Mouse (Mus musculus): Measurements from ENCODE around the gene A2ml1. TPM values are rescaled to one million over a fixed set of nuclear protein-coding genes. Genes with fewer than 3 reads are reported as not detected.
"Not testable (repeated sequence)": the region's sequence is repeated elsewhere in the genome, so short reads cannot be mapped to it uniquely, and the experiment has no call there.

The A2ml1 gene
- 20.5 and 25.0 TPM in 2 replicates for polyA plus RNA-seq (2015; fragmentation: Nextera tagmentation; extraction: Ambion mirVana)

- H3K4me3 ChIP-seq (replicated peaks), result no peak within 1 kb of the TSS
- H3K4me1 ChIP-seq (replicated peaks), result peaks cover 3% of the 10 kb centered on the region; the same call in 1 of the 2 replicates
- ATAC-seq (ENCODE audit: insufficient read depth), result no peak
- 50% methylated on average over 11 of the region's 11 CpGs for WGBS (ENCODE audit: insufficient replicate concordance)
- no peak within 1 kb of the TSS for H3K4me2 ChIP-seq
- H3K27ac ChIP-seq (replicated peaks), result no peak within 1 kb of the TSS
- no peak within 1 kb of the TSS for H3K9ac ChIP-seq
- H3K27me3 ChIP-seq, result no peaks in the 10 kb centered on the region
- H3K9me3 ChIP-seq (replicated peaks), result no peaks in the 10 kb centered on the region
- H3K36me3 ChIP-seq (replicated peaks), result no peaks in the 10 kb centered on the region
Measured at GRCm38 (mm10) chr6:128581508-128581907, at the start of gene A2ml1. TSS of gene A2ml1 (minus strand) at chr6:128581608.

- 38% methylated on average over 13 of the region's 13 CpGs for WGBS (ENCODE audit: insufficient replicate concordance)
- H3K4me2 ChIP-seq; H3K9me3 ChIP-seq (replicated peaks); H3K4me3 ChIP-seq (replicated peaks); H3K4me1 ChIP-seq (replicated peaks); H3K36me3 ChIP-seq (replicated peaks); H3K9ac ChIP-seq; H3K27me3 ChIP-seq: not testable (repeated sequence)
- ATAC-seq (ENCODE audit: insufficient read depth), result peak; percentile 40; the same call in 1 of the 2 replicates
- peak overlapping the region; percentile 51; the same call in 1 of the 2 replicates for H3K27ac ChIP-seq (replicated peaks)
Measured at GRCm38 (mm10) chr6:128629771-128630739, 48.6 kb upstream of the A2ml1 start.

- H3K27ac ChIP-seq (replicated peaks); H3K9me3 ChIP-seq (replicated peaks); H3K27me3 ChIP-seq; ATAC-seq (ENCODE audit: insufficient read depth); H3K4me3 ChIP-seq (replicated peaks); H3K4me2 ChIP-seq; H3K4me1 ChIP-seq (replicated peaks); H3K9ac ChIP-seq; H3K36me3 ChIP-seq (replicated peaks): not testable (repeated sequence)
- 73% methylated on average over 6 of the region's 6 CpGs for WGBS (ENCODE audit: insufficient replicate concordance)
Measured at GRCm38 (mm10) chr6:128625246-128625645, 43.8 kb upstream of the A2ml1 start.

GRCm38 (mm10) chr6:128624425-128624824 is 43.0 kb upstream of the A2ml1 start:
- Histone ChIP-seq H3K27me3 (no peaks in the 10 kb centered on the region), H3K4me3 (replicated peaks) (no peak overlapping the region), H3K4me1 (replicated peaks) (no peaks in the 10 kb centered on the region), H3K36me3 (replicated peaks) (no peaks in the 10 kb centered on the region), H3K9ac (no peak overlapping the region), H3K4me2 (no peak overlapping the region), H3K27ac (replicated peaks) (no peak overlapping the region), H3K9me3 (replicated peaks) (no peaks in the 10 kb centered on the region)
- whole genome bisulfite sequencing (ENCODE audit: insufficient replicate concordance), result 45% methylated on average over 4 of the region's 4 CpGs
- ATAC-seq (ENCODE audit: insufficient read depth), result no peak

- not testable (repeated sequence) for H3K9me3 ChIP-seq (replicated peaks); H3K4me2 ChIP-seq; ATAC-seq (ENCODE audit: insufficient read depth); H3K4me3 ChIP-seq (replicated peaks); H3K27ac ChIP-seq (replicated peaks); H3K36me3 ChIP-seq (replicated peaks); H3K9ac ChIP-seq; H3K27me3 ChIP-seq; H3K4me1 ChIP-seq (replicated peaks)
- 79% methylated on average over 5 of the region's 5 CpGs for WGBS (ENCODE audit: insufficient replicate concordance)
Measured at GRCm38 (mm10) chr6:128623433-128623832, 42.0 kb upstream of the A2ml1 start, which contains the start of gene Klrb1a. TSS of gene Klrb1a (minus strand) at chr6:128623533.

GRCm38 (mm10) chr6:128622733-128623132 is 41.3 kb upstream of the A2ml1 start:
- no peaks in the 10 kb centered on the region for H3K27me3 ChIP-seq
- H3K36me3 ChIP-seq (replicated peaks), result no peaks in the 10 kb centered on the region
- H3K4me3 ChIP-seq (replicated peaks), result no peak overlapping the region
- H3K27ac ChIP-seq (replicated peaks), result no peak overlapping the region
- H3K4me2 ChIP-seq, result no peak overlapping the region
- no peak overlapping the region for H3K9ac ChIP-seq
- WGBS (ENCODE audit: insufficient replicate concordance), result 39% methylated on average over 2 of the region's 2 CpGs
- H3K4me1 ChIP-seq (replicated peaks), result no peaks in the 10 kb centered on the region
- H3K9me3 ChIP-seq (replicated peaks), result no peaks in the 10 kb centered on the region
- no peak for ATAC-seq (ENCODE audit: insufficient read depth)

GRCm38 (mm10) chr6:128606350-128606749 is 24.9 kb upstream of the A2ml1 start:
- ATAC-seq (ENCODE audit: insufficient read depth), result no peak
- 60% methylated on average over 9 of the region's 9 CpGs for WGBS (ENCODE audit: insufficient replicate concordance)

GRCm38 (mm10) chr6:128604512-128604911 is 23.1 kb upstream of the A2ml1 start:
- no peaks in the 10 kb centered on the region for H3K9me3 ChIP-seq (replicated peaks)
- no peak overlapping the region for H3K4me2 ChIP-seq
- H3K4me3 ChIP-seq (replicated peaks), result no peak overlapping the region
- 16% methylated on average over 5 of the region's 5 CpGs for WGBS (ENCODE audit: insufficient replicate concordance)
- no peaks in the 10 kb centered on the region for H3K27me3 ChIP-seq
- H3K27ac ChIP-seq (replicated peaks), result no peak overlapping the region
- H3K9ac ChIP-seq, result no peak overlapping the region
- no peaks in the 10 kb centered on the region for H3K4me1 ChIP-seq (replicated peaks)
- no peaks in the 10 kb centered on the region for H3K36me3 ChIP-seq (replicated peaks)
- no peak for ATAC-seq (ENCODE audit: insufficient read depth)

More at GRCm38 (mm10) chr6:128606350-128606749, 24.9 kb upstream of the A2ml1 start:
- Histone ChIP-seq H3K9me3 (replicated peaks) (no peaks in the 10 kb centered on the region), H3K36me3 (replicated peaks) (no peaks in the 10 kb centered on the region), H3K4me2 (no peak overlapping the region), H3K9ac (no peak overlapping the region), H3K27ac (replicated peaks) (no peak overlapping the region), H3K4me3 (replicated peaks) (no peak overlapping the region), H3K27me3 (no peaks in the 10 kb centered on the region), H3K4me1 (replicated peaks) (no peaks in the 10 kb centered on the region)

- no peaks in the 10 kb centered on the region for H3K27me3 ChIP-seq
- no peaks in the 10 kb centered on the region for H3K9me3 ChIP-seq (replicated peaks)
- no peak overlapping the region for H3K27ac ChIP-seq (replicated peaks)
- WGBS (ENCODE audit: insufficient replicate concordance), result 48% methylated on average over 10 of the region's 10 CpGs
- no peak overlapping the region for H3K9ac ChIP-seq
- no peak for ATAC-seq (ENCODE audit: insufficient read depth)
- H3K4me1 ChIP-seq (replicated peaks), result no peaks in the 10 kb centered on the region
- H3K4me3 ChIP-seq (replicated peaks), result no peak overlapping the region
- H3K36me3 ChIP-seq (replicated peaks), result no peaks in the 10 kb centered on the region
- no peak overlapping the region for H3K4me2 ChIP-seq
Measured at GRCm38 (mm10) chr6:128602463-128603201, 21.2 kb upstream of the A2ml1 start.

GRCm38 (mm10) chr6:128602026-128602425 is 20.6 kb upstream of the A2ml1 start:
- Histone ChIP-seq H3K9me3 (replicated peaks) (no peaks in the 10 kb centered on the region), H3K27ac (replicated peaks) (no peak overlapping the region), H3K27me3 (no peaks in the 10 kb centered on the region), H3K36me3 (replicated peaks) (no peaks in the 10 kb centered on the region), H3K4me1 (replicated peaks) (no peaks in the 10 kb centered on the region), H3K9ac (no peak overlapping the region), H3K4me3 (replicated peaks) (no peak overlapping the region), H3K4me2 (no peak overlapping the region)
- ATAC-seq (ENCODE audit: insufficient read depth), result no peak
- 40% methylated on average over 3 of the region's 3 CpGs for WGBS (ENCODE audit: insufficient replicate concordance)

- no peak for ATAC-seq (ENCODE audit: insufficient read depth)
- Histone ChIP-seq H3K4me1 (replicated peaks) (no peaks in the 10 kb centered on the region), H3K9me3 (replicated peaks) (no peaks in the 10 kb centered on the region), H3K9ac (no peak overlapping the region), H3K27me3 (no peaks in the 10 kb centered on the region), H3K4me3 (replicated peaks) (no peak overlapping the region), H3K27ac (replicated peaks) (no peak overlapping the region), H3K36me3 (replicated peaks) (no peaks in the 10 kb centered on the region), H3K4me2 (no peak overlapping the region)
- WGBS (ENCODE audit: insufficient replicate concordance), result 52% methylated on average over 4 of the region's 4 CpGs
Measured at GRCm38 (mm10) chr6:128599555-128599954, 18.1 kb upstream of the A2ml1 start.

Data from liver, embryonic 15.5 days (tissue).